Mouse (Mus musculus) CD4-positive naive resting alpha-beta T cell, adult 57 days (primary cell): ENCODE results near the gene Kank3. TPM values are rescaled to one million over a fixed set of nuclear protein-coding genes. Genes with fewer than 3 reads are reported as not detected.

Experiments used
- total RNA-seq: library from RNA; stranded (reverse); gene quantifications from one replicate; pipeline ENCODE4 v1.2.4, GENCODE M21; 2023

Gene Kank3
- 1.9 TPM for total RNA-seq

DNA sequence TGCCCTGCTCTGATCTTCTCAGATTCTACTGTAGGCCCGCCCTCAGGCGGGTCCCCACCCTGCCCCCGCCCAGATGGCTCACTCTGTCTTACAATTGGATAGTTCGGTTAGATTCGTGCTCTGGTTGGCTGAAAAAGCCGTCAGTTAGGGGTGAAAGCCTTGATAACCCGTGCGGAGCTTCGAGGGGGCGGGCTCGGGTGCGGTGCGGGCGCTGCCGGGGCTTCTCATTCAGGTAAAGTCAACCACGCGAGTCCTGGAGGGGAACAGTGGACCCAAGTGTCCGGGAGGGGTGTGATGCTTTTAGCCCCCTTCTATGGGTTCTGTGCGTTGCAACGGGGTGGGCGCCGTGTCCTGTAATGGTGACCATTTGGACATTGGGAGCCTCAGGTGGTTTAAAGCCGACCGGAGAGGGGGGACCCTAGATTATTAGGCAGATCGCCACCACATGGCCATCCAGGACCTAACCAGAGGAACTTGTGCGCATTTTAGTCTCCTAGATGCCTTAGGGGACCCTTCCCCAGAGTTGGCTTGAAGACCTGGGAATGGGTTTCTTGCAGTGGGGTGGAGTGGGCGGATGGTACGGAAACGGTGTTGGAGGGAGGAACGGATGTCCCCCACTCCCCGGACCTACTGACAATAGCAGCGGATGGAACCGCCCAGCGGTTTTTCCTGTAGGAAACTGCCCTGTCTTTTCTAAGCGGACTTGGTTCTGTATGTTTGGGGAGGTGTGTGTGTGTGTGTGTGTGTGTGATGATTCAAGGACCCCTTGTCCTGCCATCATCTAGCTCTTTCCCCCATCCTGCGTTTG lies at the start of gene Kank3:
TSS of gene Kank3 (plus strand) at position 186 of the 808 bp plus-strand sequence.

DNA sequence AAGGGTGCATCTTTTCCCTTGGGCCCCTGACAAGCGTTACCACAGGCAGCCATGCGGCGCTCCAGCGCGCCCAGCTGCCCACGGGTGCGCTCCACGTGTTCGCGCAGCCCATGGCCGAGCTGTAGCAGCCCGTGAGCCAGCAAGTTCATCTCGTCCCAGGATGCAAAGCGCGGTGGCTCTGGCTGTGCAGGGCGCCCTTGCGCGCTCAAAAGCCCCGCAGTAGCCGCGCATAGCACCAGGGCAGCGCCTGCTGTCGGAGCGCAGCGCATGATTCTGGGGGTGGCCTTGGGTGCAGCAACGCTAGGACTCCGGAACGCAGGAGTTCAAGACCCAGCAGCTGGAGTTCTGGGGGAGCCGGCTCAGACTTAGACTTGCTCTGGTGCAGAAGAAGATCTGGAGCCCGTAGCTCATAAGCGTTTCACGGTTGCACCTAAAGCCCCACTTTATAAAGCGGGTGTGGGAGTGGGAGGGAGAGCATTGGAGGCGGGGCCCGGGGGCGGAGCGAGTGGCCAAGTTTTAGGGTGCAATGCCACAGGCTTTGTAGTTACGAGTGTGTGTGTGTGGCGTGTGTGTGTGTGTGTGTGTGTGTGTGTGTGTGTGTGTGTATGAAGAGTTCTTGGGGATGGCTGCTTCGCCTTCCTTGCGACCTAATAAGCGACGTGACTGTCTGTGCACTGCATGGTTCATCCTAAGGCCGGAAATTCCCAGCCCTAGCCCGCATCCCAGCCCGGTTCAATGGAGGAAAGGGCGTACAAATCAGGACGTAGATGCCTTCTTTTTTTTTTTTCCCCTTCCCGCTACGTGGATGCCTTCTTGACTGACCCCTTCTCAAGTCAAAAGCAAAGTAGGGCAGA lies 29.0 kb upstream of the Kank3 start, which contains the start of gene Angptl4:
TSS of gene Angptl4 (minus strand) at position 707 of the 854 bp plus-strand sequence.

GRCm38 (mm10) chr17:33824084-33824996 lies 14.0 kb downstream of the Kank3 start, which contains the start of the genes Rps28 and Ndufa7:
Gene Rps28 (minus strand): TSS chr17:33824562.
Gene Ndufa7 (plus strand): TSS chr17:33824572.

DNA sequence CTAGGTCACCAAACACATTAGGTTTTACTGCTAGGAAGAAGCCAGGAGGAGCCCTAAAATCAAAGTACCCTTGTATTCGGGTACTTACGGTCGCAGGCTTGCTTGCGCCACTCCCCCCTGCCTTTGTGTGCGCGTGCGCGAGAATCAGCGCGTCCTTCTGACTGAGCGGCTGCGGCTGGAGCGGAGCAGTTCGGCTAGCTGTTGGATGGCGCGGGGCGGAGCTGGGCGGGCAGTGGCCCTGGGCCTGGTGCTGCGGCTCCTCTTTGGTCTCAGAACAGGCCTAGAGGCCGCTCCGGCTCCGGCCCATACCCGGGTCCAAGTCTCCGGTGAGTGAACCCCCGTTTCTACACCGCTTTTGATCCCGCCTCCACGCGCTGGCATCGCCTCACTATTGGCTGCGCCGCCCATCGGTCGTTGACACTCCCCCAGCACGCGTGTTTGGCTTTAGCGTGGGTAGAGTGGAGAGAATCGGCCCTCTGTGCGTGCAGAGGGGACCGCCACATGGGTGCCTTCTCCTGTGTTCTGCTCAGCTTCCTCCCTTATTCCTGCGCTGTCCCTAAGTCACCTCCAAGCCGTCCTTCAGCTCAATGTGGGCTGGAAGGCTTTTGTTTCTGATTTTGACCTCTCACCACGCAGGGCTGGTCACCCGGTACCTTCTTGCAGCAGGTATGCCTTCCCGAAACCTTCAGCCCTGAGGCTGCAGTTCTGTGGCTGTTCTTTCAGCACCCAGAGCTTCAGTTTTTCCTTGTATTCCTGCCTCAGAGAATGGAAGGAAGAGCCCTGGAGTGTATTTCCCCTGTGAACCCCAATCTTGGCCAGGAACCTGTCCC lies 32.9 kb downstream of the Kank3 start, which contains the start of gene Cd320:
TSS of gene Cd320 (plus strand) at position 126 of the 830 bp plus-strand sequence.

Other genes starting within 250 kb of the Kank3 start
- 41.4 TPM for gene Zfp414, start 181.4 kb upstream of the Kank3 start, total RNA-seq
- gene Pram1, start 172.5 kb upstream of the Kank3 start, total RNA-seq = 4.3 TPM
- 342 TPM for gene Hnrnpm, start 123.7 kb upstream of the Kank3 start, total RNA-seq
- gene March2, start 91.8 kb upstream of the Kank3 start, total RNA-seq = 59.5 TPM
- gene Rab11b, start 50.0 kb upstream of the Kank3 start, total RNA-seq = 213 TPM
- 1.1 TPM for gene Angptl4, start 28.7 kb upstream of the Kank3 start, total RNA-seq
- gene Rps28, start 14.0 kb downstream of the Kank3 start, total RNA-seq = 5,043 TPM
- 121 TPM for gene Ndufa7, start 14.1 kb downstream of the Kank3 start, total RNA-seq
- 8.2 TPM for gene Cd320, start 32.6 kb downstream of the Kank3 start, total RNA-seq
- gene Gm7029, start 63.3 kb downstream of the Kank3 start, total RNA-seq = not detected
- gene Kifc1, start 80.1 kb downstream of the Kank3 start, total RNA-seq = 11.2 TPM
- 2.3 TPM for gene Platr17, start 94.6 kb downstream of the Kank3 start, total RNA-seq
- gene Daxx, start 98.9 kb downstream of the Kank3 start, total RNA-seq = 68.7 TPM
- 309 TPM for gene Tapbp, start 105.4 kb downstream of the Kank3 start, total RNA-seq
- gene Zbtb22, start 105.4 kb downstream of the Kank3 start, total RNA-seq = 29.6 TPM
- 187 TPM for gene Rgl2, start 119.0 kb downstream of the Kank3 start, total RNA-seq
- 61.6 TPM for gene Pfdn6, start 129.8 kb downstream of the Kank3 start, total RNA-seq
- 60.7 TPM for gene Wdr46, start 130.1 kb downstream of the Kank3 start, total RNA-seq
- 14.8 TPM for gene B3galt4, start 141.0 kb downstream of the Kank3 start, total RNA-seq
- gene Vps52, start 145.3 kb downstream of the Kank3 start, total RNA-seq = 55.2 TPM
- gene Rps18, start 145.5 kb downstream of the Kank3 start, total RNA-seq = 2,022 TPM
- gene H2-K1, start 189.8 kb downstream of the Kank3 start, total RNA-seq = 4,746 TPM
- gene Ring1, start 214.2 kb downstream of the Kank3 start, total RNA-seq = 26.4 TPM
- gene H2-Ke6, start 217.5 kb downstream of the Kank3 start, total RNA-seq = 130 TPM
- gene Slc39a7, start 221.2 kb downstream of the Kank3 start, total RNA-seq = 107 TPM
- 109 TPM for gene Rxrb, start 221.3 kb downstream of the Kank3 start, total RNA-seq
- 40.9 TPM for gene Col11a2, start 228.9 kb downstream of the Kank3 start, total RNA-seq